Mouse (Mus musculus): ENCODE measurements around the gene Mospd1. TPM values are rescaled to one million over a fixed set of nuclear protein-coding genes. Genes with fewer than 3 reads are reported as not detected.

The Mospd1 gene
- total and polyA plus RNA-seq, 2 experiments from 2014 or later = 16.4 to 29.5 TPM

GRCm38 (mm10) chrX:53341531-53341930 is 28.8 kb downstream of the Mospd1 start:
- peak; percentile 70 for TF ChIP-seq CTCF (IDR thresholded peaks at IDR 0.05)
- Histone ChIP-seq H3K27ac (ENCODE audit: low read depth, low read length) (no peak overlapping the region), H3K36me3 (ENCODE audit: insufficient read depth, low read length) (no peaks in the 10 kb centered on the region), H3K4me2 (ENCODE audit: low read depth, low read length, poor library complexity, severe bottlenecking) (no peak overlapping the region), H3K9ac (replicated peaks; ENCODE audit: low read length, poor library complexity, severe bottlenecking) (no peak overlapping the region), H3K9me3 (ENCODE audit: low read length) (no peaks in the 10 kb centered on the region), H3K4me3 (ENCODE audit: low read depth, low read length) (no peak overlapping the region), H3K4me1 (ENCODE audit: insufficient read depth, low read length) (no peaks in the 10 kb centered on the region), H3K27me3 (ENCODE audit: insufficient read depth, low read length) (no peaks in the 10 kb centered on the region)
- 65% methylated on average over 2 of the region's 2 CpGs for WGBS
- DNase-seq (ENCODE audit: low spot score) (peak; percentile 8), ATAC-seq (ENCODE audit: low FRiP score) (no peak)

DNA sequence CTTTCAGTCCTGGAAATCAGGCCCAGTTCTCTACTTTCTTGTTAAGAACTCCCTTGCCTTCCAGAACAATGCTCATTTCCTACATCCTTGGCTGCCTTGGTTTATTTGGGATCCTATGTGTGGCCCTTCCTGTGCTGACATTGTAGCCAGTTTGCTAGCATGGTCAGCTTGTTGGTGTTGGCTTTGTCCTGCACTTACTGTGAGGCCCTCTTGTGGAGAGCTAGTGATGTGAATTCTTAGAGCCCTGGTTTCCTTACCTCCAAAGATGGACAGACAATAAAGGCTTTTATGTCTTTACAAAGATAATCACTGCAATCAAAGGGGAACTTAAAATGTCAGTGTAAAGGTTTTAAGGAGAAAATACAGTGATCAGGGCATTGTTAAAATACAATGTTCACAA is 32.9 kb downstream of the Mospd1 start:
- H3K4me2 ChIP-seq (ENCODE audit: low read depth, low read length, poor library complexity, severe bottlenecking) = no peak overlapping the region
- H3K27me3 ChIP-seq (ENCODE audit: insufficient read depth, low read length) = no peaks in the 10 kb centered on the region
- no peak overlapping the region for H3K4me3 ChIP-seq (ENCODE audit: low read depth, low read length)
- no peaks in the 10 kb centered on the region for H3K36me3 ChIP-seq (ENCODE audit: insufficient read depth, low read length)
- no peak overlapping the region for H3K27ac ChIP-seq (ENCODE audit: low read depth, low read length)
- DNase-seq (ENCODE audit: low spot score) (no peak), ATAC-seq (ENCODE audit: low FRiP score) (no peak)
- TF ChIP-seq CTCF (IDR thresholded peaks at IDR 0.05) = peak; percentile 48
- no peak overlapping the region for H3K9ac ChIP-seq (replicated peaks; ENCODE audit: low read length, poor library complexity, severe bottlenecking)
- no peaks in the 10 kb centered on the region for H3K4me1 ChIP-seq (ENCODE audit: insufficient read depth, low read length)
- H3K9me3 ChIP-seq (ENCODE audit: low read length) = no peaks in the 10 kb centered on the region

DNA sequence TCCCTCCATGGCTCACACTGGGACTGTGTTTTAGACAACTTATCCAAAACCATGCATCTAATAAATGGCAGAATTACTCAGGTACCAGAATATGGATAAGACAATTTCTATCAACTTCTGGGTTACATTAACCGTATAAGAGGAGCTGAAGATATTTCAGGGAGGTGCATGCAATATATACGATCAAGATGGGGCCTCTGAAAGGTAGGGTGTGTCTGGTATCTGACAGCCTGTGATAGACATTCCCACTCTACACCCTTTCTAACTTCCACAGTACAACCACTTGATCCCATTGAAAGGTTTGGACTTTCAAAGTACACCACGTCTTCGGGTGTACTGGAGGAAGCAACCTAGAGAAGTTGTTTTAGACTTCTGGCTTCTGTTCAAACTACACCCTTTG is 39.9 kb downstream of the Mospd1 start:
- H3K4me1 ChIP-seq (ENCODE audit: insufficient read depth, low read length) = no peaks in the 10 kb centered on the region
- WGBS = 92% methylated on average over 4 of the region's 4 CpGs
- H3K9ac ChIP-seq (replicated peaks; ENCODE audit: low read length, poor library complexity, severe bottlenecking) = no peak overlapping the region
- no peak overlapping the region for H3K27ac ChIP-seq (ENCODE audit: low read depth, low read length)
- DNase-seq (ENCODE audit: low spot score) = no peak
- H3K27me3 ChIP-seq (ENCODE audit: insufficient read depth, low read length) = no peaks in the 10 kb centered on the region
- H3K4me2 ChIP-seq (ENCODE audit: low read depth, low read length, poor library complexity, severe bottlenecking) = no peak overlapping the region
- H3K4me3 ChIP-seq (ENCODE audit: low read depth, low read length) = no peak overlapping the region
- no peaks in the 10 kb centered on the region for H3K9me3 ChIP-seq (ENCODE audit: low read length)
- ATAC-seq (ENCODE audit: low FRiP score) = no peak
- H3K36me3 ChIP-seq (ENCODE audit: insufficient read depth, low read length) = no peaks in the 10 kb centered on the region
- TF ChIP-seq CTCF (IDR thresholded peaks at IDR 0.05) = no peak

DNA sequence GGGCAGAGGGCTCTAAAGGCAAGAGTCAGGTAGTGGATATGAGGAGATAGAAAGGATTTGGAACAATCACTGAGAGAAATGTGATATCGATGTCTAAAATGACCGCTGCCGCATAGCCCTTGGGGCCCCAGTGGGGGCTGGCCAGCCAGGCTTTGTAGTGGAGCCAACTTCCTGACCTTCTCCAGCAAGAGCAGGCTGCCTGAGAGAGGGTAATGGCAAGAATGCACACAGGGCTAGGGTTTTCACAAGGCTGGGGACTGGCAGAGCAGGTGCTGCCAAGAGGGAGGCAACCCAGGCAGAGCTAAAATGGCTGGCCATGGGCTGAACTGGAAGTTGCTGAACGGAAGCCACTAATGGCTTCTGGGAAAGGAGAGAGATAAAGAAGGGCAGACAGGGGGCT is 49.2 kb downstream of the Mospd1 start:
- H3K9me3 ChIP-seq (ENCODE audit: low read length) = no peaks in the 10 kb centered on the region
- H3K4me2 ChIP-seq (ENCODE audit: low read depth, low read length, poor library complexity, severe bottlenecking) = no peak overlapping the region
- no peak for TF ChIP-seq CTCF (IDR thresholded peaks at IDR 0.05)
- WGBS = 72% methylated on average over 4 of the region's 4 CpGs
- H3K9ac ChIP-seq (replicated peaks; ENCODE audit: low read length, poor library complexity, severe bottlenecking) = no peak overlapping the region
- no peaks in the 10 kb centered on the region for H3K36me3 ChIP-seq (ENCODE audit: insufficient read depth, low read length)
- no peak overlapping the region for H3K27ac ChIP-seq (ENCODE audit: low read depth, low read length)
- DNase-seq (ENCODE audit: low spot score) (no peak), ATAC-seq (ENCODE audit: low FRiP score) (no peak)
- no peak overlapping the region for H3K4me3 ChIP-seq (ENCODE audit: low read depth, low read length)
- H3K4me1 ChIP-seq (ENCODE audit: insufficient read depth, low read length) = no peaks in the 10 kb centered on the region
- H3K27me3 ChIP-seq (ENCODE audit: insufficient read depth, low read length) = no peaks in the 10 kb centered on the region

DNA sequence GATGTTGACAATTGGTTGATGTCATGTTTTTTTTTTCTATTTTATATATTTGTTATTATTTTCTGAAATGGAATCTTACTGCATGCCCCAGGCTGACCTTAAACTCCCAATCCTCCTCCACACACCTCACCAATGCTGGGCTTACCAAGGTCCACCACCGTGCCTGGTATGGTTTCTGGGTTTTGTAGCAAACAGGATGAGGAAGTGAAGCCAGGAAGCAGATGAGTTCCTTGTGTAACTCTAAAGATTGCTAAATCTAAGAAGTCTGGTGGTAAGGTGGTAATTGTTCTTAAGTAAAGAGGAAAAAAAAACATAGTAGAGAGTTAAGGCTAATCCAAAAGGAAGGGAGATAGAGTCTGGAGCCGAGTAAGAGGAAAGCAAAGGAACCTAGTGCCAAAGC is 49.7 kb downstream of the Mospd1 start:
- H3K4me3 ChIP-seq (ENCODE audit: low read depth, low read length) = no peak overlapping the region
- no peaks in the 10 kb centered on the region for H3K9me3 ChIP-seq (ENCODE audit: low read length)
- DNase-seq (ENCODE audit: low spot score) = no peak
- no peak for TF ChIP-seq CTCF (IDR thresholded peaks at IDR 0.05)
- no peaks in the 10 kb centered on the region for H3K36me3 ChIP-seq (ENCODE audit: insufficient read depth, low read length)
- H3K4me2 ChIP-seq (ENCODE audit: low read depth, low read length, poor library complexity, severe bottlenecking) = no peak overlapping the region
- H3K27ac ChIP-seq (ENCODE audit: low read depth, low read length) = no peak overlapping the region
- no peaks in the 10 kb centered on the region for H3K4me1 ChIP-seq (ENCODE audit: insufficient read depth, low read length)
- H3K9ac ChIP-seq (replicated peaks; ENCODE audit: low read length, poor library complexity, severe bottlenecking) = no peak overlapping the region
- WGBS = 61% methylated on average over 2 of the region's 2 CpGs
- no peak for ATAC-seq (ENCODE audit: low FRiP score)
- no peaks in the 10 kb centered on the region for H3K27me3 ChIP-seq (ENCODE audit: insufficient read depth, low read length)

Other genes with a start within 250 kb of the Mospd1 start
- gene Plac1, start 130.4 kb downstream of the Mospd1 start, total RNA-seq (2014; rRNA removed) = not detected in 2 replicates
- 0.25 and 0.38 TPM in 2 replicates for gene Plac1, start 130.4 kb downstream of the Mospd1 start, polyA plus RNA-seq (2015; fragmentation: Nextera tagmentation; extraction: Ambion mirVana)
- 1.1 and 3.8 TPM in 2 replicates for gene Fam122b, start 100.7 kb downstream of the Mospd1 start, total RNA-seq (2014; rRNA removed)
- gene Fam122b, start 100.7 kb downstream of the Mospd1 start, polyA plus RNA-seq (2015; fragmentation: Nextera tagmentation; extraction: Ambion mirVana) = 2.0 and 3.0 TPM in 2 replicates
- not detected in 2 replicates for gene Fam122c, start 97.1 kb downstream of the Mospd1 start, total RNA-seq (2014; rRNA removed)
- gene Fam122c, start 97.1 kb downstream of the Mospd1 start, polyA plus RNA-seq (2015; fragmentation: Nextera tagmentation; extraction: Ambion mirVana) = not detected in 2 replicates
- gene Etd, start 64.4 kb upstream of the Mospd1 start, total RNA-seq (2014; rRNA removed) = not detected in 2 replicates
- not detected in 2 replicates for gene Etd, start 64.4 kb upstream of the Mospd1 start, polyA plus RNA-seq (2015; fragmentation: Nextera tagmentation; extraction: Ambion mirVana)
- gene Rtl8c, start 237.5 kb upstream of the Mospd1 start, total RNA-seq (2014; rRNA removed) = 83.2 and 132 TPM in 2 replicates
- gene Rtl8c, start 237.5 kb upstream of the Mospd1 start, polyA plus RNA-seq (2015; fragmentation: Nextera tagmentation; extraction: Ambion mirVana) = 251 and 255 TPM in 2 replicates
- gene Gm14597, start 238.5 kb upstream of the Mospd1 start, total RNA-seq (2014; rRNA removed) = not detected in 2 replicates
- not detected in 2 replicates for gene Gm14597, start 238.5 kb upstream of the Mospd1 start, polyA plus RNA-seq (2015; fragmentation: Nextera tagmentation; extraction: Ambion mirVana)

Measured in midbrain, postnatal 0 days (tissue).